Mouse (Mus musculus) right cerebral cortex, postnatal 4 days (tissue): ENCODE data around the gene Cfap61.

Experiments
- DNase-seq: peaks from one replicate; pipeline ENCODE4 v3.0.0-alpha.2; 2022

Gene Cfap61

DNA sequence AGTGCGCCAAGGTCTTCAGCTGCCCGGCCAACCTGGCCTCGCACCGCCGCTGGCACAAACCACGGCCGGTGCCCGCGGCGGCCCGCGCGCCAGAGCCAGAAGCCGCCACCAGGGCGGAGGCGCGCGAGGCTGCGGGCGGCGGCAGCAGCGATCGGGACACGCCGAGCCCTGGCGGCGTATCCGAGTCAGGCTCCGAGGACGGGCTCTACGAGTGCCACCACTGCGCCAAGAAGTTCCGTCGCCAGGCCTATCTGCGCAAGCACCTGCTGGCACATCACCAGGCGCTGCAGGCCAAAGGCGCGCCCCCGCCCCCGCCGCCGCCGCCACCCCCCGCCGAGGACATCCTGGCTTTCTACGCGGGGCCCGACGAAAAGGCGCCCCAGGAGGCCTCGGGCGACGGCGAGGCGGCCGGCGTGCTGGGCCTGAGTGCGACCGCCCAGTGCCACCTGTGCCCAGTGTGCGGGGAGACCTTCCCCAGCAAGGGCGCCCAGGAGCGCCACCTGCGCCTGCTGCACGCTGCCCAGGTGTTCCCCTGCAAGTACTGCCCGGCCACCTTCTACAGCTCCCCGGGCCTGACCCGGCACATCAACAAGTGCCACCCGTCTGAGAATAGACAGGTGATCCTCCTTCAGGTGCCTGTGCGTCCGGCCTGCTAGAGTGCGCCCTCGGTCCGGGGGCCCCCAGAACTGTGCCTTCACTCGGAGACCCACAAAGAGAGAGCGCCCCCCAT lies 288.8 kb downstream of the Cfap61 start:
- DNase-seq: peak; percentile 45

DNA sequence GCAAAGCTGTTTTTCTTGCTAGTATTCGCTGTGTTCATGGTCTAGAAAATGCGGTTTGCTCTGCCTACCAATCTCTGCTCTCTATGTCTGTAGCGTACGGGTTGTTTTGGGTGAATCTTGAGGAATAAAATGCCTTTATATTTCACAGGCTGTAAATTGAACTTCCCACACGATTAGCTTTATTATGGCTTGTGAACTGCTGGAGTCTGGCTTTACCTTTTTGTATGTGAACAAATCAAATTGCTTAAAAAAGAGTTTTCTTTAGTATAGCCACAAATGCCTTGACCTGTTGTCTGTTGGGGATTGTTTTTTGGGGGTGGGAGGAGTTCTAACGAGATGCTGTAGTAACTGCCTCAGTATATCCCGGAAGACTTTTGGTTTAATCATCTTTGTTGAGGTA lies 289.6 kb downstream of the Cfap61 start:
- DNase-seq: no peak

DNA sequence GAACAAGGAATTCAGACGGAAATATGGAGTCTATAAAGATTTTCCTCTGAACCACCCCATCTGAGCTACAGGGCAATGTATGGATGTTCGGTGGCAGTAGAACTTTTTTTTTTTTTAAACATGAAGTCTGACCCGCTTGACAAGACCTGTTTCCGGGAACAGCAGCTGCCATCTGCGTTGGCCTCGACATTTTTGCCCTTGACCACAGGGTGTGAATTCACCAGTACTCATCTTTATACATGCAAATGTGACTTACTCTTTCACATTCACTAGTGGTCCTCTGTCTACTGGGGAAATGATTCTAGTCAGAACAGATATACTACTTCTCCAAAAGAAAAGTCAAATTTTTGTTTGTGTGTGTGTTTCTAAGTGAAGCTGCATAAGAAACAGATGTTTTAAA lies 291.2 kb downstream of the Cfap61 start:
- no peak for DNase-seq

DNA sequence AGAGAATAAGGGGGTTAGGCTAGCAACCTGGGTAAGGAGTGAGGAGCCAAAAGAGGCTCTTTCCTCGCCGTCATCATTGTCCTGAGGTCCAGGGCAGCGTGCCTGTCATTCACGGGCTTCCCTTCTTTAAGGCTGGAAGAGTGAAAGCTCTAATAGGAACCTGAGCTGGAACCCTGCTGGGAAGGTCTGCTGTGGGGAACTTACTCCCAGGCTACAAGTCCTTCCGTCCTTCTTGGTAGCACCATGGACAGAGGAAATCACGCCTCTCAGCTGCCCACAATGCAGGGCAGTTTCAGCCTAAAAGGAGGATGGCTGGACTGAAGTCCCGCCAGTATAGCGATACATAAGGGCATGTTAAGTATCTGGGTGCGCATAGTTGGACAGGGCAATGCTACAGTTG lies 291.9 kb downstream of the Cfap61 start:
- DNase-seq: no peak

DNA sequence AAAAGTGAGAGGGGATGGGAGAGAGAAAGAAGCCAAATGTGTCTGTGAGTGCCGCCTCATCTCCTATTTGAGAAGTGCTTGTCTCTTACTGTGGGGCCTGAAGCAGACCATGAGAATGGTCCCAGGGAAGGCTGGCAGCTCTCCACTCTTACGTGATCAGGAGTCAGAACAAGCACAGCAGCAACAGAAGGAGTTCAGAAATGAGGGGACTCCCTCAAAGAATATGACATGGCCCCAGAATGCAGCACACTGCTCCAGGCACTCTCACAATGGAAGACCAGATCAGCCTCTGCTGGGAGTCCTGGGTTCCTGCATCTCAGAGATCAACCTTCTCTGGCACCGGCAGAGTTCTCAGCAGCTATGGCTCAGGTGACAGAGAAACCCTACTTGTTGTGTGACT lies 293.1 kb downstream of the Cfap61 start:
- no peak for DNase-seq

DNA sequence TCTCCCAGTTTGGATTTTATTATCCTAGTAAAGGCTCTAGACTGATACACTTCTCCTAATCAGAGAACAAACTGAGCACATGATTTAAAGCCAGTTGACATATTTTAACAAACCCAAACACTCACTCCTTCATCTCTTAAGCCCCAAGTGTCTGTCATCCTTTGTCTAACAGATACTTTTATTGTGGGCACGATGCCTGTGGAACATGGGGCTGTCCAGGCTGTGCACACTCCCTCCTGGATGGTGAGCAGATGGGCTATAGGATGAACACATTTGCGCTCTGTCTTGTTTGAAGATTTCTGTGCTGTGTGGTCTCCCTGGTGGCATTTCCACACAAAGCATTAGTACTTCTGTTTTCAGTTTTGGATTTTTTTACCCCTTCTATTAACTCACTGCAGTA lies 293.9 kb downstream of the Cfap61 start:
- no peak for DNase-seq

DNA sequence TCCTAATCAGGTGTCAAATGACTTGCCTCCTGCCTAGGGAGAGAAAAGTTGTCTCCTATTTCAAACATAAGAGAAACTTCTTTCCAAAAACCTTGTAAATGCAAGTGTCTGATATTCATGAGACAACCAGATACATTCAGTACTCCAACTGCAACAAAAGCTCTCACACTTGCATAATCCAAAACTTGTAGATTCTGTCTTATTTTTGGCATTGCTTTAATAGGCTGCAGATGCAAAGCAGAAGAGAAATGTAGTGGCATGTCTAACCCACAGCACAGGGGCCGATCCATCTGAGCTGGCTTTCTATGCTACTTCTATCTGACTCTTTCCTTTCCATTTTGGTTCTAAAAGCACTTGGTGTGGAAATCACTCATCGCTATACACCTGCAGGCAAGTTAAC lies 296.9 kb downstream of the Cfap61 start:
- no peak for DNase-seq

DNA sequence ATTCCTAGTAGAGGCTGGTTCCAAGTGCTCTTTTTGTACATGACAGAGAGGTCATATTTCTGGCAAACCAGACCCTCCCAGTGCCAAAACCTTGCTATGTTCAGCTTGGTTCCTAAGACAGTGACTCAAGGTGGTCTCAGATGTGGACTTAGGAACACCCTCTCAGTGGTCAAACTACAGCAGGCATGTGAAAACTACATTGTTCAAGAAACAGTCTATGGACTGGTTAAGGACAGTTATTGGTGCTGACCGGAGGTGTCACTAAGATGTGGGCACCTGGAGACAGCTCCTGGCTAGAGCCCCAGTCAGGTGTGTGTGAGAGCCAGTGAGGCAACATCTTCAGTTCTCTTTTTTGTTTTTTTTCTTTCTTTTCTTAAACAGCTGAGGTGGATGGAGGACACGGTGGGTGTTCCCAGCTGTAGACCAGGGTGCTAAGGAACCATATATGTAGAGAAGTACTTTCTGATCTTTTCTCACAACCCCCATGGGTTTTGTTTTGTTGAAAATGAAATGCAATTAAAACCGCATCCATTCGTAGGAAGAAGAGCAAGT lies 304.7 kb downstream of the Cfap61 start:
- no peak for DNase-seq

DNA sequence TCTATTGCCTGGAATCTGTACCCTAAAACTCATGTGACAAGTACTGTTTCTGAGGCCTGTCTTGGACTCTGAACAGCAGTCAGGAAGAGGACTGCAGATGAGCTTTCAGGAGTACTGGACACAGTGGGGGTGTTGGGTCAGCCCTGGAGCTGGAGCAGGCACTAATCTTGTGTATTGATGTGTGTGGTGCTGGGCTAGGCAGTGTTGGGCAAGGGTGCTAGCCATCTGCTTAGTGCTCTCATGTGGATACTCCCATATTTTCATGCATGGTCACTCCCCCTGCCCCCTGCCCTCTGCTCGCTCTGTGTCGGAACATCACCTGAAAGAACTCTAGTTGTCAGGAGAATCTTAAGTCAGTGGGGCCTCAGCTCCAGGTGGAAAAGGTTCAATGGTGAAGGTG lies 309.5 kb downstream of the Cfap61 start:
- DNase-seq: no peak

DNA sequence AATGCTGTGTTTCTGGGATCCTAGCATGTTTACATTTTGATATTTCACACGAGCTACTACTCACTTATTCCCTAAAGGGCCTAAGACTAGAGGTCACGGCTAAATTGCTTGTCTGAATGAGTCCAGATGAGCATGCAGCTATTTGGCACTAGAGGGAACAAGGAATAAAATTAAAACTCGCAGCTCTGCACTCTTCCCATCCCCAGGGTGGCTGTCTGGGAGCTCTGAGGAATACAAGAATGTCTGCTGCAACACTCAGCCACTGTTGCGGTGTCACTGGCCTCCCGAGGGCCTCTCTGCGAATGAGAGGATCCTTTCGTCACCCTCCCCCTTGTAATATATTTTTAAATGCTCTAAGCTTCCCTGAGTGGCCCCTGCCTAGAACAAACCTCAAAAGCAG lies 310.8 kb downstream of the Cfap61 start:
- DNase-seq: no peak

DNA sequence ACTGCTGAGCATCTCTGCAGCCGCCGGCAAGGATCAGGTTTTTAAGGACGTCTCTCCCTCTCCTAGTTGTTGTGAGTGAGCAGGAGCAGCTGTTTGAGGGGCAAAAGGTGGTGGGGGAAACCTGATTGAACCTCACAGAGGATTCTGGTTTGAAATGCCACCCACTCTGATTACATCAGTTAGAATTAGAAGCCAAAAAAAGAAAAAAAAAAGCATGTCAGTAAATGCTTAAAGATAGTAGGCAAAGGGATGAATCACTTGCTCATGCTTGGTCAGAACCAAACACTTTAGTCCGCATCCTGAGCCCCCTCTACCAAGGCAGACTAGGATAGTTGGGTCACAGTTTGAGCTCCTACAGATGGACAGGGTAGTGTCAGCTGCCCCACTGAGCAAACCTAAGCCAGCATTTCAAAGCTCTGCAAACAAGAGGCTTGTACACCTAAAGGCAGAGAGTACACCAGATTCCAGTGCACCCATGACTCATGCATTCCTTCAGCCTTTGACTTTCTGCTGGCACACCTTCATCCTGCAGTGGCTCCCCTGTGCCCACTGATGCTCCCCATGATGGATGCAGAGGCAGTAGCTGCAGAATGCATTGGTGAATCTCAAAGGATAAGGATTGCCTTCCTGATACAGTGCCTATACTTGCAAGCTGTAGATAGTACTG lies 312.0 kb downstream of the Cfap61 start:
- DNase-seq: no peak

DNA sequence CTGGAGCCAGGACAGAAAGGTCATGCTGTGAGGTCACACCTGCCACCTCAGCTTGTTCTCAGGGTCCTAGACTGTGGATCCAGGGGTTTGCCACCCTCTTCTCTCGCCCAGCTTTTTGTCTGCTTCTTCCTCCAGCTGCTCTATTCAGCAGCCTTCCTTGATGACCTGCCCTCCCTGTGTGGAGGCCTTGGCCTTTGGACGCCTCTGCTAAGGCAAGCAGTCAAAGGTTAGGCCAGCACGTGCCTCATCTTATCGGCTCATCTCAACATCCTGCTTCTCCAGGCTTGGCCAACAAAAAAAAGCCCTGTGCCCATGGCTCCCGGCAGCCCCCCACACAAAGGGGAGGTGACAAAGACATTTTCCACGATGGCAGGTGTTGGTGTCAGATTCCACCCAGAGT lies 313.0 kb downstream of the Cfap61 start:
- no peak for DNase-seq

DNA sequence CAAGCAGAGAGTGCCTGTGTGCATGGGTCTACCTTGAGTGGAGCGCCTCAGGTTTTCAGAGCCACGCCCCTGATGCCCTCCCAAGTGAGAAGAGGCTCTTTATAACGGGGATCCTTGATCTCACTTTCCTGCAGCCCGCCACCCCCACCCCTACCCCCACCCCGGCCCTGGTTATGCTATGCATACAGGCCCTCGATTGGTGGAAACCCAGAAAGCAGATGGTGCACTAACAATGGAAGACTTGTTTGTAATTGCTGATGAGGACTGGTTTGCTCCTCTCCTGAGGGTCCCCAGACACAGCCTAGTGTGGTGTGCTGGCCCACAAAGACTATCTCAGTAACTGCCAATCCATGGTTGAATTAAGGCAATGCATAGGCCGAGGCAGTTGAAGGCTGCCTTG lies 314.4 kb downstream of the Cfap61 start:
- DNase-seq: no peak

DNA sequence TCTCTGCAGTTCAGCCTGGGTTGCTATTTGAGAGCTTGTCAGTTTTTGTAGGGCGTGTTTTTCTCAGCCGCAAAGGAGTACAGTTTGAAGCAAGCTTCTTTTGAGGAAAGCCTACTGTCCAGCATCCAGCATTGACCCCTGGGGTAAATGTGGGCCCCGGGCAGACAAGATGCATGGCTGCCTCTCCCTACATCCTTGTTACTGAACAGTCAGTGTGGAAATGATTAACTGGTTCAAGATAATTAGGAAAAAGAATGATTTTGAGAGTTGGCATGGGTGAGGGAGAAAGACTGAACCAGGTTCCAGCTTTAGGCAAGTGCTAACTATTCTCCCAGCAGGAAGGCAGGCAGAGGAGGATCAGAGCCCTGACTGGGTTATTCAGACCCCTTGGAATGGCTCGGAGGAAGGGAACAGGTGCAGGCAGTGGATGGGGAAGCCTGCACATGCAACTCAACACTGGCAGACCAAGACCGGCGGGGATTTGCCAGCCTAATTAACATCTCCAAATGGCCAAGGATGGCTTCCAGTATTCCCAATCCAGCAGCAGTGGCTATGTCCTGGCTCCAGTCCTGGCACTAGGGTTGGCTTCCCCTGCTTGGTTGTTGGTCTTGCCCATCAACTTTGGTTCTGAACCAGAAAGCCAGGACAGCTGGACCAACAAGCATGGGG lies 315.8 kb downstream of the Cfap61 start:
- no peak for DNase-seq

DNA sequence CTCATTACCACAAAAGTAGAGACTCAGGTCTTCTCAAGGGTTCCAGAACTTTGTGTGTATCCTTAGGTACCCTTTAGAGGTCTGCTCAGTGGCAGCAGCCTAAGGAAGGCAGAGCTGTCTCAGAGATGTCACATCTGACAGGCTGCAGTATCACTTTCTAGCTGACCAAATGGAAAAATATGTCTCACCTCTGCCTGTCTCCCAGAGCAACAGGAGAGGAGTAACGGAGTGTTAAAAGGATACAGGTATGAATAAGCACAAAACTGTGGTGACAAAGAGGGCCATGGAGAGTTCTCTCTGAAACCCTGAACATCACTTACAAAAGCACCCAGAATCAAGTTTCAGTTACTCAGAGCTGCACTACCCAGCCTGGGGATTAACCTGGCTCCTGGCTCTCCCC lies 319.8 kb downstream of the Cfap61 start:
- DNase-seq: no peak

DNA sequence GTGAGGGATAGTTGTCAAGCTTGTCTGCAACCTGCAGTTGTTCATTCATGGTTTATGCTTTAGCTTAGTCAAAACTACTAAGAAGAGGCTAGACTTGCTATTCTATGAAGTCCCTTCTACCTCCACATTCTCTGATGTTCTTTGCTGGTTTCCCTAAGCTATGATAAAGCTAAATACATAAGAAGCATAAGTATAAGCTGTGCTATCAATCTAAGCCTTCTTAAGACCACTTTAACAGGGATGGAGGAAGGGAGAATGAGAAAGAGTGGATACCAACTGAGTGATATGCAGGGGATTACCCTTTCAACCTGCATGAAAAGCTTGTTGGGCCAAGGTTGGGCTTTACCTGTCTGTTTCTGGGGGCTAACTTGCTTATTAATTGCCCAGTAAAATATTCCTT lies 321.1 kb downstream of the Cfap61 start:
- no peak for DNase-seq

DNA sequence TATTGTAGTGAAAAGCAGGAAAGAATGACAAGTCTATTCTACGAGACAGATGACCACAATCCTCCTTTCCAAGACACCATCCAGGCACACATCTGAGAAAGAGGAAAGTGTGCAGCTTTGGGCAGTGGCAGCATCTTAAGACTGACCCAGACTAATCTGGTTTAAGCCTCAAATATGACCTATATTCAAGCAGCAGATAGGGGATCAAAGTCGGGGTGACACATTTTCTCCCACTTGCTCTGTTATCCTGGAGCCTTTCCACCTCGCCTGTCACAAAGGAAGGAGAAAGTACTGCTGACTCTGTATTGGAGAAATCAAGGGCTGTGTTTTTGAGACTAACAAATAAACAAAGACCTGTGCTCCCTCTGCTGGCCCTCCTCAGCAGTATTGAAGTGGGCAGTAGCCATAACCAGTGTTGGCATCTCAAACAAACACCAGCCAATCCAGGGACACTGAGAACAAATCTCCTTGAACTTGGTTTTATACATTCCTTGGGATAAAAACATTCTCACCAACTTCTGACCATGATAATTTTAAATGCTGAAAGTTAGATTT lies 321.8 kb downstream of the Cfap61 start:
- peak; percentile 14 for DNase-seq

DNA sequence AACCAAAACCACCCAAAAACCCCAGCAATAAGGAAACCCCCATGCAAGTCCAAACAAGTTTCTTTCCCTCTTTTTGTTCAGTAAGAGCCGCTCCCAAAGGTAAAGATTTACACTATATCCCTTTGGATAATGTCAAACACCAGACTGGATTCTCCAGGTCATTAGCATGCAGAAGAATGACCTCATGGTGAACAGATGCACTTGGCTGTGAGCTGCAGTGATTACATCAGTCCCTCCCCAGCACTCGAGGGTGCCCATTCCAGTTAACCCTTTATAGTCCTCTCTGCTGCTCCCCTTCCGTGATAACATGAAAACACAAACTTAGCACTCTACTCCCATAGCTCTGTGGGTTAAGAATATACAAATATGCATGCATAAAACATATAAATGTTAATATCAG lies 322.5 kb downstream of the Cfap61 start:
- DNase-seq: no peak

DNA sequence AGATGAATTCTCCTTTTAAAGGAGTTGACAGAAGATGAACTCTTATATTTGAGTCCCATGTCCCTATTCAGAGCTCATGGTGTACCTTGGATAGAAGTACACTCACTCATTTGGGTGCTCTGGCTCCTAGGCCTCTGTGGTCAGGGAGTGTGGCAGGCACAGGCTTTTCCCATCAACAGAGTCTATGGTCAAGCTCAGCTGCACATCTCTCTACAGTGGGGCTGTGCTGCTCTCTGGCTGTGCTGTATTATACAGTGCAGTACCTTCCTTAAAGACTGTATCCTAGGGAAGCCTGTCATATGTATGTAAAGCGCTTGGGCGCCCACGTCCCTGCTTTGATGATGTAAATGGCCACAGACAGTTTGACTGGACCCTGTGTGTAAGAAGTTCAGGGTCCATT lies 323.0 kb downstream of the Cfap61 start:
- DNase-seq: no peak

DNA sequence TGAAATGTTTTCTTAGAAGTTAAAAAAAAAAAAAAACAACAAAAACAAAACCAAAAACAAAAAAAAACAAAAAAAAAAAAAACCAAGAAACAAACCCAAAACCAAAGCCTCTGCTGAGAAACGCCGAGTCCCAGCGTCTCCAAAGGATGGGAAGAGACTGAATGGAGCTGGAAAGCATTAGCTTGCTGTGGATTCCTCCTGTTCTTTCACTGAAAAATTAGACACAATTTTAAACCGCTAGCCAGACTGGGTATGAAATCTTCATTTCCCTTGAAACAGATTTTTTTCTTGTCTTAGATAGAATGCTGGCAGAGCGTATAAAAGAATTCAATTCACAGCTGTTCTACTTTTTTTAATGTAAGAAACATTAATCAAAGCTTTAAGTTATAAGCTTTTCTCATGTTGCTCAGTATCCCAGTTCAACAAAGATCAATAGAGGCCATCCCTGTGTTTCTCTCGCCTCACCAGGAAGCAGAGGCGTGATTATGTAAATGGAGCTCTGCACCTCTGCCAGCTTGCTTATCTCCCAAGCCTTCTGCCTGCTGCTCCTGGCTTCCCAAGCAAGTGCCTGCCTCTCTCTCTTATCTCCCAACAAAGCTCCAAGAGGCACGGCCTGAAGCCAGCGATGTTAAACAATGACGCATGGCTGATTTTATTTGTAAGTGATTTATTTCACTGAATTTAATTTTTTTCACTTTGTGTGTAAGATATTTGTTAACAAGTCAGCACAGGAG lies 324.3 kb downstream of the Cfap61 start:
- peak; percentile 15 for DNase-seq

DNA sequence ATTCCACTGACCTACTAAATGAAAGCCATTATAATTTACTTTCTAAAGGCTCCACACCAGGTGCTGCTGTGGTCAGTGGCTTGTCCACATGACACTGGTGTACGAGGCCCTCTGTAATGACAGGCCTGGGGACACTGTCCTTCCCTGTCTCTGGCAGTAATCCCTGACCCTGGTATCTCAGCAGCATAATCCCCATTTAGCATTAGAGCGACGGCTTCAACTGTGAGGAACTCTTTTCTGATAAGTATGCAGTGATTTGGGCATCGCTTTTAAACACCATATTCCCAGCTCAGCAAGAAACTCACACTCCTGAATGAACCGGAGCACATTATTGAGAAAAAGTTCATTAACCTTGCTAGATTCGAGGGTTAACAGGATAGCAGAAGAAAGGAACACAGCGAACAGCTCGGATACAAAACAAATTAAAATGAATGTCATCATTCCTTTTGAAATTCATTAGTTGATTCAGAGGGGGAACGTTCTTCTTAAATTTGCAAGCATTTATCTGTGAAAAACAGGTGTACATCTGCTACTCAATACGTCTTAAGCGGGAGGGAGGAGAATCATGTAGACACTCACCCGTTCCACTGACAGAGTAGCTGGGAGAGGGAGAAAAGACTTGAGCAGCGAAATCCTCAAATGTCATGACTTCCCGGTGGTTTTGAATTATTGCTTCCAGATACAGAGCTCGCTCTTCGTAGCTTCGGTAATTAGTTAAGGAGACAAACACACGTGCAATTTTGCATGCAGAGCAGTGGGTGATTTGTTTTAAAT lies 325.4 kb downstream of the Cfap61 start:
- no peak for DNase-seq

DNA sequence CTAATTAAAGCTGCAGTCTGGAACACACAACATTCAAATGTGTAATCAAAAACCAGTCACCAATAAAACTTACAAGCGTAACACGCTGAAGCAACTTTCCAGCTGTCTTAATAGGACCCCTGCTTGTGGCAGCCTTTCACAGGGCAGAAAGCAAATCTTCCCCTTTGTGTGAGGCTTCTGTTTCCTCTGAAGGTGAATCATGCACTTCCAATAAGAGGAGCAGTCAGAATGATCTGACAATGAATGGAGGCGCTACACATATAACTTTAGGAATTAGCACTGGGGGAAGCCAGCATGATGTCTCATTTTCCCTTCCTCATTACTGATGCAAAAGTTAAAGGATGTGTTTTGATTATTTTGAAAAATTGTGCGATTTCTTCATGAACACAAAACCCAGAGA lies 326.6 kb downstream of the Cfap61 start:
- DNase-seq: no peak
